Comparison of ENCODE assay signal across 17 mouse cellular contexts in the genomic region with DNA sequence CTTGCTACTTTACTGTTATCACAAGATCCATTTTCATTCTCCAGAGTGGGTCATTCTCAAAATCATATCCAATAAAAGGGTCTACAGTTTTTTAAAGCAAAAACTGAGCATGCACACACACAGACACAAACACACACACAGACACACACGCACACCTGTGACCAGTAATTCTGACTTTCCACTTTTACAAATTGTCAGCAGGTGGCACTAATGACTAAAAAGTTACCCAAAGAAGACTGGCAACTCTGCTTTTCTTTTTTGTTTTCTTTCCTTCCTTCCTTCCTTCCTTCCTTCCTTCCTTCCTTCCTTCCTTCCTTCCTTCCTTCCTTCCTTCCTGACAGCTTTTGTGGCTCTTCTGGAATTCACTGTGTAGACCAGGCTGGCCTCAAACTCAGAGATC. TPM values are rescaled to one million over a fixed set of nuclear protein-coding genes. Genes with fewer than 3 reads are reported as not detected.
A peak's percentile ranks its signal among the peaks of the same experiment; 100 is the strongest.
DNase-seq lines count a peak whose midpoint lies in the region; TF ChIP-seq lines count a peak whose summit lies in the region.
"Had no signal": no experiment of that assay in that cellular context is flagged by ENCODE, and none has a peak within 500 bp of the region (broad histone marks: within the 10 kb centered on the region; RNA-seq: fewer than 3 reads in every experiment).

No protein-coding gene starts in this region.

- DNase-seq in kidney, adult 2 months, result peak; percentile 31
- no peak for DNase-seq in kidney, postnatal 25 days
- peak; percentile 47 for DNase-seq in lung, postnatal 36 days
- DNase-seq in lung, adult 18-20 months, result no peak
- DNase-seq in MEL (ENCODE audit: low read depth, low spot score), result peak; percentile 57
- DNase-seq in splenic B cell, adult 2 months (ENCODE audit: low read depth, low spot score), result peak; percentile 43
- DNase-seq in right cerebral cortex, adult 2 months (ENCODE audit: low spot score in 2 of 2), result no peak
- DNase-seq: adrenal gland, postnatal 14 days; cerebellum, adult 8-10 months; heart, adult 11 months; kidney, adult 8-10 months; layer of hippocampus, adult 9-11 months; right cerebral cortex, postnatal 4 days had no signal

- H3K4me3 ChIP-seq in kidney, adult 2 months (ENCODE audit: insufficient read depth, low read depth, low read length), result no peak overlapping the region
- H3K4me3 ChIP-seq in MEL (ENCODE audit: control insufficient read depth in 1 of 2, insufficient read depth in 1 of 2, low read depth in 2 of 2, low read length in 2 of 2), result no peak overlapping the region
- H3K4me3 ChIP-seq: embryonic facial prominence, embryonic 15.5 days; limb, embryonic 15.5 days had no signal

- no peaks in the 10 kb centered on the region for H3K27me3 ChIP-seq in kidney, adult 2 months (replicated peaks; ENCODE audit: control insufficient read depth, insufficient read depth, low read length)
- H3K27me3 ChIP-seq in MEL (ENCODE audit: control insufficient read depth in 1 of 2, insufficient read depth in 2 of 2, low read length in 2 of 2), result no peaks in the 10 kb centered on the region
- H3K27me3 ChIP-seq in splenic B cell, adult 2 months (ENCODE audit: control insufficient read depth, insufficient read depth, low read length, poor library complexity, severe bottlenecking), result no peaks in the 10 kb centered on the region; the same call in 1 of the 2 replicates
- H3K27me3 ChIP-seq: limb, embryonic 15.5 days had no signal

- no peaks in the 10 kb centered on the region for H3K9me3 ChIP-seq in MEL (replicated peaks; ENCODE audit: insufficient read depth, low read length)
- H3K9me3 ChIP-seq: embryonic facial prominence, embryonic 15.5 days; limb, embryonic 15.5 days had no signal

- H3K79me2 ChIP-seq in MEL (ENCODE audit: control insufficient read depth, insufficient read depth, low read length, poor library complexity), result no peaks in the 10 kb centered on the region

- 23% methylated on average over 1 of the region's 1 CpGs for WGBS in kidney, adult 2 months

- peaks cover 2% of the 10 kb centered on the region; the same call in 1 of the 2 replicates for H3K4me1 ChIP-seq in kidney, adult 2 months (ENCODE audit: control insufficient read depth, insufficient read depth, low read length)
- H3K4me1 ChIP-seq in MEL (ENCODE audit: control insufficient read depth in 1 of 2, insufficient read depth in 2 of 2, low read length in 2 of 2), result peaks cover 7 to 8% of the 10 kb centered on the region in 2 experiments
- H3K4me1 ChIP-seq: embryonic facial prominence, embryonic 15.5 days had no signal

- H3K36me3 ChIP-seq in kidney, adult 2 months (ENCODE audit: control insufficient read depth, insufficient read depth, low read length), result no peaks in the 10 kb centered on the region
- peaks cover 0 to 4% of the 10 kb centered on the region in 2 experiments; a peak in 2 of 4 replicates for H3K36me3 ChIP-seq in MEL (ENCODE audit: control insufficient read depth in 1 of 2, insufficient read depth in 2 of 2, low read length in 2 of 2)
- no peaks in the 10 kb centered on the region for H3K36me3 ChIP-seq in splenic B cell, adult 2 months (ENCODE audit: control insufficient read depth, insufficient read depth, low read length, poor library complexity, severe bottlenecking)
- H3K36me3 ChIP-seq: embryonic facial prominence, embryonic 15.5 days; limb, embryonic 15.5 days had no signal

- TF ChIP-seq RAD21 in MEL (IDR thresholded peaks at IDR 0.05; ENCODE audit: low read depth, low read length), result peak; percentile 87

- no peak overlapping the region for H3K9ac ChIP-seq in MEL (ENCODE audit: control insufficient read depth, low read depth, low read length, poor library complexity, severe bottlenecking)
- H3K9ac ChIP-seq: embryonic facial prominence, embryonic 15.5 days; hindbrain, embryonic 14.5 days; limb, embryonic 15.5 days had no signal

- TF ChIP-seq EP300 in MEL (IDR thresholded peaks at IDR 0.05; ENCODE audit: low read depth in 1 of 2, low read length in 2 of 2), result no peak

- no peak for TF ChIP-seq POLR2A in kidney, adult 2 months (IDR thresholded peaks at IDR 0.05; ENCODE audit: low read depth, low read length)
- TF ChIP-seq POLR2A in MEL (IDR thresholded peaks at IDR 0.05; ENCODE audit: control insufficient read depth in 1 of 2, insufficient read depth in 1 of 2, low read depth in 1 of 2, low read length in 2 of 2, poor library complexity in 1 of 2), result no peak

- TF ChIP-seq CTCF in kidney, adult 2 months (conservative IDR thresholded peaks at IDR 0.05; ENCODE audit: insufficient read depth, insufficient read length, low read depth, low read length), result no peak
- peak; percentile 21 to 83 (median 23); a peak in 4 of 6 replicates for TF ChIP-seq CTCF in MEL (IDR thresholded peaks at IDR 0.05 in 2 of 3, conservative IDR thresholded peaks at IDR 0.05 in 1 of 3; ENCODE audit: control insufficient read depth in 1 of 3, insufficient read depth in 1 of 3, low read depth in 2 of 3, low read length in 3 of 3, poor library complexity in 1 of 3, severe bottlenecking in 1 of 3)

- no peak overlapping the region for H3K27ac ChIP-seq in kidney, adult 2 months (ENCODE audit: insufficient read depth, low read depth, low read length)
- H3K27ac ChIP-seq in MEL (ENCODE audit: control insufficient read depth, low read depth, low read length), result no peak overlapping the region
- H3K27ac ChIP-seq: embryonic facial prominence, embryonic 15.5 days; hindbrain, embryonic 14.5 days; limb, embryonic 15.5 days had no signal

TF ChIP-seq in MEL, 35 proteins besides CTCF, POLR2A, EP300 and RAD21:
- TF ChIP-seq MYC (IDR thresholded peaks at IDR 0.05; ENCODE audit: low read depth, low read length) (no peak), SIN3A (IDR thresholded peaks at IDR 0.05; ENCODE audit: low read length) (peak; percentile 62), NELFE (IDR thresholded peaks at IDR 0.05; ENCODE audit: low read depth, low read length) (no peak), ZMIZ1 (IDR thresholded peaks at IDR 0.05; ENCODE audit: low read depth, low read length) (no peak), SMC3 (IDR thresholded peaks at IDR 0.05; ENCODE audit: low read depth, low read length) (peak; percentile 87), ZC3H11A (IDR thresholded peaks at IDR 0.05; ENCODE audit: low read depth, low read length) (peak; percentile 83)

RNA-seq across cellular contexts. Expression of a gene that starts 12.2 kb away (rescaled TPM):
- polyA plus RNA-seq in kidney, adult 2 months (2012; rRNA removed), result 514 and 518 TPM in 2 replicates
- total RNA-seq in MEL (2012; rRNA removed), result 183 and 191 TPM in 2 replicates
- 1,000 to 10,000 TPM in 1 of 2 experiments, 100 to 1,000 TPM in 1; 237 to 1,680 TPM for polyA plus RNA-seq in MEL (2012; ENCODE audit: insufficient read depth in 1 of 2, insufficient read length in 2 of 2, low read depth in 1 of 2, low replicate concordance in 2 of 2, missing spikeins in 1 of 2)

RNA-seq across cellular contexts. Expression of a gene that starts 20.6 kb away (rescaled TPM):
- polyA plus RNA-seq in kidney, adult 2 months (2012; rRNA removed), result 0.23 and 3.9 TPM in 2 replicates
- not detected in 2 replicates for total RNA-seq in MEL (2012; rRNA removed)
- polyA plus RNA-seq in MEL (2012; ENCODE audit: insufficient read depth in 1 of 2, insufficient read length in 2 of 2, low read depth in 1 of 2, low replicate concordance in 2 of 2, missing spikeins in 1 of 2), result not detected

RNA-seq across cellular contexts. Expression of a gene that starts 31.2 kb away (rescaled TPM):
- polyA plus RNA-seq in kidney, adult 2 months (2012; rRNA removed), result 0.20 TPM in 1 of 2 replicates, not detected in the other
- not detected in 2 replicates for total RNA-seq in MEL (2012; rRNA removed)
- polyA plus RNA-seq in MEL (2012; ENCODE audit: insufficient read depth in 1 of 2, insufficient read length in 2 of 2, low read depth in 1 of 2, low replicate concordance in 2 of 2, missing spikeins in 1 of 2), result 1 to 10 TPM in 1 of 2 experiments, not detected in 1; 1.4 TPM
- total RNA-seq: adrenal gland, postnatal 14 days; left cerebral cortex, postnatal 14 days had no signal

RNA-seq across cellular contexts. Expression of a gene that starts 48.4 kb away (rescaled TPM):
- polyA plus RNA-seq in kidney, adult 2 months (2012; rRNA removed), result 14.5 and 15.3 TPM in 2 replicates
- 26.4 and 31.1 TPM in 2 replicates for total RNA-seq in MEL (2012; rRNA removed)
- polyA plus RNA-seq in MEL (2012; ENCODE audit: insufficient read depth in 1 of 2, insufficient read length in 2 of 2, low read depth in 1 of 2, low replicate concordance in 2 of 2, missing spikeins in 1 of 2), result 10 to 100 TPM in 1 of 2 experiments, not detected in 1; 39.8 TPM

RNA-seq across cellular contexts. Expression of a gene that starts 50.9 kb away (rescaled TPM):
- 0.23 and 0.38 TPM in 2 replicates for polyA plus RNA-seq in kidney, adult 2 months (2012; rRNA removed)
- total RNA-seq in MEL (2012; rRNA removed), result 0.15 and 0.16 TPM in 2 replicates
- under 1 TPM in 1 of 2 experiments, not detected in 1; 0.78 TPM for polyA plus RNA-seq in MEL (2012; ENCODE audit: insufficient read depth in 1 of 2, insufficient read length in 2 of 2, low read depth in 1 of 2, low replicate concordance in 2 of 2, missing spikeins in 1 of 2)

Comparison
In these comparisons a context has a peak if more than half of its experiments do, and no peak if none do; other contexts are left out.
1. DNase-seq: peak in kidney, adult 2 months (single experiment), lung, postnatal 36 days (single experiment), MEL (single experiment) and splenic B cell, adult 2 months (single experiment); none in kidney, postnatal 25 days (0 of 2), lung, adult 18-20 months (0 of 2) and right cerebral cortex, adult 2 months (0 of 2).